Mouse (Mus musculus) megakaryocyte, embryonic 14.5 days (primary cell): ENCODE data around the gene R3hdm4. TPM values are rescaled to one million over a fixed set of nuclear protein-coding genes. Genes with fewer than 3 reads are reported as not detected.

Experiments
- H3K27me3 ChIP-seq: replicated peaks from 2 replicates; pipeline ENCODE3; 2012; ENCODE audit warnings: inconsistent platforms
- H3K36me3 ChIP-seq: replicated peaks from 2 replicates; pipeline ENCODE3; 2012; ENCODE audit warnings: low read length, inconsistent platforms, mixed read lengths
- H3K4me1 ChIP-seq: 2 replicates; pipeline ENCODE4 v1.6.1; 2012; ENCODE audit warnings: inconsistent platforms
- H3K4me3 ChIP-seq: replicated peaks from 2 replicates; pipeline ENCODE3; 2012; ENCODE audit warnings: moderate library complexity, mild to moderate bottlenecking, inconsistent platforms
- H3K9me3 ChIP-seq: 2 replicates; pipeline ENCODE4 v1.6.1; 2012; ENCODE audit warnings: inconsistent platforms
- FLI1 ChIP-seq: IDR thresholded peaks from 2 replicates; pipeline ENCODE4 v1.6.1; 2012; ENCODE audit warnings: low read length, inconsistent platforms, mixed read lengths
- GATA1 ChIP-seq: IDR thresholded peaks from 3 replicates; pipeline ENCODE4 v1.6.1; 2012; ENCODE audit warnings: mixed read lengths, low read length, inconsistent platforms, borderline replicate concordance
- polyA plus RNA-seq: library from polyadenylated mRNA; stranded (reverse); fragments of >175 nt; gene quantifications from 2 replicates; pipeline ENCODE4 v1.2.3, GENCODE M21; 2012; ENCODE audit warnings: low replicate concordance; ENCODE audit not compliant: insufficient read depth

The R3hdm4 gene
- polyA plus RNA-seq, 1 experiment = 597 TPM

GRCm38 (mm10) chr10:79884446-79884845 lies 36.6 kb downstream of the R3hdm4 start:
- no peaks in the 10 kb centered on the region for H3K36me3 ChIP-seq
- no peak for TF ChIP-seq FLI1
- TF ChIP-seq GATA1 = no peak
- H3K4me1 ChIP-seq = peaks cover 77% of the 10 kb centered on the region
- no peaks in the 10 kb centered on the region for H3K9me3 ChIP-seq
- H3K27me3 ChIP-seq = peaks cover 3% of the 10 kb centered on the region
- H3K4me3 ChIP-seq = peak overlapping the region; percentile 38

GRCm38 (mm10) chr10:79883297-79884084 lies 37.5 kb downstream of the R3hdm4 start:
- peaks cover 86% of the 10 kb centered on the region for H3K4me1 ChIP-seq
- H3K36me3 ChIP-seq = no peaks in the 10 kb centered on the region
- peaks cover 3% of the 10 kb centered on the region for H3K27me3 ChIP-seq
- H3K9me3 ChIP-seq = no peaks in the 10 kb centered on the region
- peak overlapping the region; percentile 70 for H3K4me3 ChIP-seq
- no peak for TF ChIP-seq FLI1
- TF ChIP-seq GATA1 = no peak

DNA sequence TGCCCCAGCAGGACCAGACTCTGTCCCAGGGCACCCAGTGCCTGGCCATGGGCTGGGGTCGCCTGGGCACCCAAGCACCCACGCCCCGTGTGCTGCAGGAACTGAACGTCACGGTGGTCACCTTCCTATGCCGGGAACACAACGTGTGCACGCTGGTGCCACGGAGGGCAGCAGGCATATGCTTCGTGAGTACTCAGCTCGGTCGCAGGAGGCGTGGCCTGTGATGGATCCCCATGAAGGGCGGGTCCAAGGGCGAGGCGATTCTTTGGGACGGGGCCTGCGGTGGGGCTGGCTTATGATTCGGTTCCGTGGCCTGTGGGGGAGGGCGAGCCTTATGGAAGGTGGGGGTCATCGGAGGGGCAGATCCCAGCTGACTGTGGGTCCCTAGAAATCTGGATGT lies 39.0 kb downstream of the R3hdm4 start:
- TF ChIP-seq GATA1 = no peak
- TF ChIP-seq FLI1 = no peak
- Histone ChIP-seq H3K9me3 (no peaks in the 10 kb centered on the region), H3K27me3 (no peaks in the 10 kb centered on the region), H3K4me1 (peaks cover 96% of the 10 kb centered on the region), H3K36me3 (no peaks in the 10 kb centered on the region), H3K4me3 (peak overlapping the region; percentile 91)

DNA sequence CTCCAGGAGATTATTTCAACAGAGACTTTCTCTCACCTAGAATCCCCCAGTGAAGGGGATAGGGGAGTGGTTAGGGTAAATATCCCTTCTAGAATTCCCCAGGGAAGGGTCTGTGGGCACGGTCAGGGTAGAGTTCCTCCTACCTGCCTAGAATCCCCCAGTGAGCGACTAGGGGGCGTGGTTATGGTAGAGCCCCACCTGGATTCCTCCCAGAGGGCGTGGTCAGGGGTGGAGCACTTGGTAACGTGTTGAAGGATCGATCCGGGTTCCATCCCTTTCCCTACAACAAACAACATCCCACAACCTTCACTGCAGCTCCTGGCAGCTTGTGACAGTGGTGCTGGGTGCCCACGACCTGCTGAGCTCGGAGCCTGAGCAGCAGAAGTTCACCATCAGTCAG lies 40.3 kb downstream of the R3hdm4 start:
- Histone ChIP-seq H3K27me3 (no peaks in the 10 kb centered on the region), H3K4me1 (peaks cover 94% of the 10 kb centered on the region), H3K4me3 (peak overlapping the region; percentile 91), H3K9me3 (no peaks in the 10 kb centered on the region), H3K36me3 (no peaks in the 10 kb centered on the region)
- TF ChIP-seq FLI1 (no peak), GATA1 (no peak)

GRCm38 (mm10) chr10:79879527-79879926 lies 41.5 kb downstream of the R3hdm4 start:
- Histone ChIP-seq H3K9me3 (no peaks in the 10 kb centered on the region), H3K36me3 (no peaks in the 10 kb centered on the region), H3K4me3 (peak overlapping the region; percentile 59), H3K27me3 (peaks cover 7% of the 10 kb centered on the region), H3K4me1 (peaks cover 95% of the 10 kb centered on the region)
- TF ChIP-seq FLI1 (no peak), GATA1 (no peak)

GRCm38 (mm10) chr10:79877757-79878156 lies 43.3 kb downstream of the R3hdm4 start:
- Histone ChIP-seq H3K36me3 (no peaks in the 10 kb centered on the region), H3K27me3 (peaks cover 25% of the 10 kb centered on the region), H3K9me3 (no peaks in the 10 kb centered on the region), H3K4me3 (peak overlapping the region; percentile 83), H3K4me1 (peaks cover 92% of the 10 kb centered on the region)
- TF ChIP-seq GATA1 (no peak), FLI1 (no peak)

- Histone ChIP-seq H3K4me3 (peak overlapping the region; percentile 83), H3K9me3 (no peaks in the 10 kb centered on the region), H3K27me3 (peaks cover 27% of the 10 kb centered on the region), H3K4me1 (peaks cover 86% of the 10 kb centered on the region), H3K36me3 (no peaks in the 10 kb centered on the region)
- TF ChIP-seq FLI1 = no peak
- no peak for TF ChIP-seq GATA1
Observed at GRCm38 (mm10) chr10:79877174-79877573, 43.8 kb downstream of the R3hdm4 start.

GRCm38 (mm10) chr10:79874290-79874862 lies 46.6 kb downstream of the R3hdm4 start, which contains the start of the genes Prtn3 and Plppr3:
Gene Prtn3, plus strand, starts transcription at chr10:79874476.
Gene Plppr3, minus strand, starts transcription at chr10:79874634.
- H3K9me3 ChIP-seq = 0 out of 2 replicates have a peak, but pooled peaks cover 3% of the 10 kb centered on the region
- H3K4me3 ChIP-seq = peak within 1 kb of the TSS; percentile 93
- TF ChIP-seq GATA1 (no peak), FLI1 (no peak)
- no peaks in the 10 kb centered on the region for H3K36me3 ChIP-seq
- H3K4me1 ChIP-seq = peaks cover 58% of the 10 kb centered on the region
- peaks cover 30% of the 10 kb centered on the region for H3K27me3 ChIP-seq

DNA sequence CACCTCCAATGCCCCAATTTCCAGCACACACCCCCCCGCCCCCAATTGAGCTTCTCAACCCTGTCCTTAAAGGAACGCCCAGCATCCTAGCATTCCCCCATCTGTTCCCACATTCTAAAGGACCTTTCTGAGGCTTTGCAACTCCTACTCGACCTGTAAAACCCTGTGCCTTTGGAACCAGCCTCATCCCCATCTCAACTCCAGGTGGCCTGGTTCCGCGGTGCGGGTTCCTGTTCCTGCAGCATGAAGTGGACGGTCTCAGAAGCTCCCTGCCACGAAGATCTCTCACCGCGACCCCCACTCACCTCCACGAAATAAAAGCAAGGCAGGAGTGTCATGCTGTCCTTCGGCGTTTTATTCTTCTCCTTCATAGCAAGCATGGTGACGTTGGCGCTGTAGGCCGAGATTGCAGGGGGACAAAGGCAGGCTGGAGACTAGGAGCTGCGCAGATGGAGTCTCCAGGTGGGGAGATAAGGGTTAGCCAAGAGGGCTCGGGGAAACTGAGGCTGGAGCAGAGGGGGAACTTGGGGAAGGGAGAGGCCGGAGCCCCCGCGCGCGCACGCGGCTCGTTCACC lies 47.2 kb downstream of the R3hdm4 start:
- Histone ChIP-seq H3K9me3 (0 out of 2 replicates have a peak, but pooled peaks cover 3% of the 10 kb centered on the region), H3K4me3 (peak overlapping the region; percentile 93), H3K36me3 (no peaks in the 10 kb centered on the region), H3K4me1 (peaks cover 56% of the 10 kb centered on the region), H3K27me3 (peaks cover 33% of the 10 kb centered on the region)
- TF ChIP-seq GATA1 (no peak), FLI1 (no peak)

DNA sequence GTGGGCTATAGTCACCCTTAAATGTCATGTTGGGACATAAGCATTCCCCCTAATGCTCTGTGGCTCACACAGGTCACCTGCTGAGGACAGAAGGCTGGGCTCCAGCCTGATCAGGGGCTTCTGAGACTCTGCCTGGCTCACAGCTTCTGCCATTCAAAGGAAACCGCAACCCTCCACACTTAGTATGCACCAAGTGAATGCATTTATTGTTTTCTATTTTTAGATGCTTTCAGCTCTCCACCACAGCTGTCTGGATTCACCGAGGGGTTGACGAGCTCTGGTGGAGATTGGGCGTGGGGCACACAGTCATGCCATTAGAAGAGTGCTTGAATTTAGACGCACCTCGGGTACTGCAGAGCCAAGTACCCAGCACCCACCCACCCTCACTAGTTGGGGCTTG lies 47.7 kb downstream of the R3hdm4 start:
- H3K27me3 ChIP-seq = peaks cover 33% of the 10 kb centered on the region

More for the DNA sequence above, 47.7 kb downstream of the R3hdm4 start:
- Histone ChIP-seq H3K36me3 (no peaks in the 10 kb centered on the region), H3K9me3 (0 out of 2 replicates have a peak, but pooled peaks cover 3% of the 10 kb centered on the region), H3K4me1 (peaks cover 51% of the 10 kb centered on the region), H3K4me3 (no peak overlapping the region)
- TF ChIP-seq GATA1 (no peak), FLI1 (no peak)
